In the genomic region with DNA sequence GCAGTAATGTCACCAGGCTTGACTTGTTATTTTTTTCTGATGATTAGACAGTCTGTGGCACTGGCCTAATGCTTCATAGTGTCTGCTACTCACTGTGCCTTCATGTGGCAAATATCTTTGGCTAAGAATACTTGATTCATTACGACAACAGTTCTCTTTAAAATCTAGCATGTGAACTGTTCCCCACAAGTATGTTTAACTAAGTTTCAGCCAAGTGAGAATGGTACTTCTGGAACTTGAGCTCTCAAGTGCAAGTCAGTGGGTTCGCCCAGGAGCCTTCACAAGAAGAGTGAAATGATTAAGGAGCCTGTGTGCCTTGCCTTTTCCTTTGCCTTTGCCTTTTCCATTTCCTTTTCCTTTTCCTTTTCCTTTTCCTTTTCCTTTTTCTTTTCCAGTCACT, we compare ENCODE assay signal across 30 mouse cellular contexts. TPM values are rescaled to one million over a fixed set of nuclear protein-coding genes. Genes with fewer than 3 reads are reported as not detected.
DNase-seq lines count a peak whose midpoint lies in the region; ATAC-seq lines count a peak whose summit lies in the region.
"Had no signal": no experiment of that assay in that cellular context is flagged by ENCODE, and none has a peak within 500 bp of the region (broad histone marks: within the 10 kb centered on the region; RNA-seq: fewer than 3 reads in every experiment).

No protein-coding gene starts in this region.

- peak; percentile 85 for ATAC-seq in lung, embryonic 16.5 days (ENCODE audit: low read depth)
- ATAC-seq: hindbrain, embryonic 16.5 days; midbrain, embryonic 15.5 days had no signal

- H3K4me1 ChIP-seq in lung, embryonic 16.5 days (replicated peaks; ENCODE audit: control insufficient read depth, insufficient read depth, low read length): peaks cover 6% of the 10 kb centered on the region; the same call in 1 of the 2 replicates
- H3K4me1 ChIP-seq: forebrain, embryonic 12.5 days; hindbrain, embryonic 10.5 days; kidney, embryonic 15.5 days; limb, embryonic 13.5 days; midbrain, embryonic 10.5 days; midbrain, embryonic 15.5 days; neural tube, embryonic 15.5 days had no signal

- DNase-seq in Muller cell, postnatal 12 days (ENCODE audit: inconsistent ontology term): peak; percentile 27
- peak; percentile 57 for DNase-seq in fibroblast of lung, adult 2 months (ENCODE audit: low read depth)
- peak; percentile 77 for DNase-seq in lung, postnatal 36 days
- no peak for DNase-seq in urinary bladder, postnatal 25 days (ENCODE audit: low spot score)
- DNase-seq in ovary, postnatal 10 days (ENCODE audit: low spot score): no peak
- DNase-seq in heart, adult 8-10 months (ENCODE audit: low spot score): no peak
- DNase-seq: adrenal gland, postnatal 25 days; cerebellum, adult 18-20 months; cerebellum, postnatal 10 days; gastrocnemius, postnatal 25 days; heart, postnatal 14 days; kidney, adult 18-20 months; kidney, postnatal 25 days; right cerebral cortex, adult 18-20 months; spleen, adult 18-20 months; thymus, postnatal 14 days had no signal

- no peaks in the 10 kb centered on the region for H3K27me3 ChIP-seq in lung, embryonic 16.5 days (ENCODE audit: control insufficient read depth, insufficient read depth, low read depth, low read length)
- H3K27me3 ChIP-seq: forebrain, embryonic 12.5 days; kidney, embryonic 15.5 days; limb, embryonic 13.5 days; midbrain, embryonic 15.5 days; neural tube, embryonic 15.5 days had no signal

- no peaks in the 10 kb centered on the region for H3K9me3 ChIP-seq in lung, embryonic 16.5 days (ENCODE audit: control insufficient read depth, low read length)
- H3K9me3 ChIP-seq: forebrain, embryonic 12.5 days; hindbrain, embryonic 10.5 days; kidney, embryonic 15.5 days; limb, embryonic 13.5 days; midbrain, embryonic 10.5 days; midbrain, embryonic 15.5 days; neural tube, embryonic 15.5 days had no signal

- H3K4me2 ChIP-seq in lung, embryonic 16.5 days (ENCODE audit: low read depth, low read length): no peak overlapping the region
- H3K4me2 ChIP-seq: forebrain, embryonic 12.5 days; kidney, embryonic 15.5 days; limb, embryonic 13.5 days; midbrain, embryonic 15.5 days; neural tube, embryonic 15.5 days had no signal

- H3K36me3 ChIP-seq in lung, embryonic 16.5 days (ENCODE audit: control insufficient read depth, insufficient read depth, low read length): no peaks in the 10 kb centered on the region
- H3K36me3 ChIP-seq: forebrain, embryonic 12.5 days; hindbrain, embryonic 10.5 days; kidney, embryonic 15.5 days; limb, embryonic 13.5 days; midbrain, embryonic 10.5 days; midbrain, embryonic 15.5 days; neural tube, embryonic 15.5 days had no signal

- H3K9ac ChIP-seq in lung, embryonic 16.5 days (ENCODE audit: low read length): no peak overlapping the region
- H3K9ac ChIP-seq: forebrain, embryonic 12.5 days; kidney, embryonic 15.5 days; limb, embryonic 13.5 days; liver, embryonic 14.5 days; midbrain, embryonic 15.5 days; neural tube, embryonic 15.5 days had no signal

- H3K4me3 ChIP-seq in lung, embryonic 16.5 days (ENCODE audit: low read length): no peak overlapping the region
- H3K4me3 ChIP-seq: erythroblast, embryonic 14.5 days; forebrain, embryonic 12.5 days; hindbrain, embryonic 10.5 days; kidney, embryonic 15.5 days; left cerebral cortex, adult 2 months; limb, embryonic 13.5 days; midbrain, embryonic 10.5 days; midbrain, embryonic 15.5 days; neural tube, embryonic 15.5 days had no signal

- H3K27ac ChIP-seq in lung, embryonic 16.5 days (ENCODE audit: low read length): peak overlapping the region; percentile 77
- H3K27ac ChIP-seq: forebrain, embryonic 12.5 days; hindbrain, embryonic 10.5 days; kidney, embryonic 15.5 days; left cerebral cortex, adult 2 months; limb, embryonic 13.5 days; liver, embryonic 14.5 days; midbrain, embryonic 10.5 days; midbrain, embryonic 15.5 days; neural tube, embryonic 15.5 days had no signal

- WGBS in lung, embryonic 16.5 days: 56% methylated on average over 2 of the region's 2 CpGs

RNA-seq across cellular contexts. Expression of a gene that starts 0.8 kb away (rescaled TPM):
- 0.29 and 0.53 TPM in 2 replicates for polyA plus RNA-seq in lung, embryonic 16.5 days (2015; fragmentation: Nextera tagmentation; extraction: Ambion mirVana)
- total RNA-seq in heart, adult 8-10 months (2022): under 1 TPM in 3 of 4 experiments, not detected in 1; 0.12 to 0.34 (median 0.16) TPM
- total RNA-seq: heart, postnatal 14 days; left cerebral cortex, adult 2 months; MEL had no signal
- polyA plus RNA-seq: cortical plate, adult 2 months; erythroblast, embryonic 14.5 days; forebrain, embryonic 12.5 days; hindbrain, embryonic 10.5 days; limb, embryonic 13.5 days; midbrain, embryonic 10.5 days; midbrain, embryonic 15.5 days; neural tube, embryonic 15.5 days had no signal

RNA-seq across cellular contexts. Expression of a gene that starts 42.4 kb away (rescaled TPM):
- 3.8 and 4.9 TPM in 2 replicates for polyA plus RNA-seq in lung, embryonic 16.5 days (2015; fragmentation: Nextera tagmentation; extraction: Ambion mirVana)
- total RNA-seq in heart, adult 8-10 months (2022): under 1 TPM; 0.25 to 0.72 (median 0.35) TPM
- total RNA-seq: MEL had no signal
- polyA plus RNA-seq: erythroblast, embryonic 14.5 days had no signal

RNA-seq across cellular contexts. Expression of a gene that starts 55.3 kb away (rescaled TPM):
- polyA plus RNA-seq in lung, embryonic 16.5 days (2015; fragmentation: Nextera tagmentation; extraction: Ambion mirVana): 16.3 and 21.5 TPM in 2 replicates
- total RNA-seq in heart, adult 8-10 months (2022): 10 to 100 TPM in 1 of 4 experiments, 1 to 10 TPM in 3; 6.2 to 10.7 (median 7.9) TPM
- total RNA-seq: MEL had no signal

Comparison
In these comparisons a context has a peak if more than half of its experiments do, and no peak if none do; other contexts are left out.
1. DNase-seq: peak in Muller cell, postnatal 12 days (single experiment), fibroblast of lung, adult 2 months (single experiment) and lung, postnatal 36 days (single experiment); none in urinary bladder, postnatal 25 days (single experiment), ovary, postnatal 10 days (single experiment) and heart, adult 8-10 months (single experiment).